Mouse (Mus musculus): ENCODE data around the gene Poc1a. TPM values are rescaled to one million over a fixed set of nuclear protein-coding genes. Genes with fewer than 3 reads are reported as not detected.

Gene Poc1a
- total RNA-seq, 2 experiments from 2014 or later, result 1.8 to 2.5 TPM

- DNase-seq, result no peak
- intact Hi-C loops (cut with DNase I; ENCODE audit: low total_unique reads), result loop anchor here (10.0 kb wide), 1 partner anchor 51 kb away; no protein-coding TSS in a partner anchor
Measured at GRCm38 (mm10) chr9:106293569-106294156, 12.8 kb downstream of the Poc1a start.

- DNase-seq, result no peak
- intact Hi-C loops (cut with DNase I; ENCODE audit: low total_unique reads), result loop anchor here (10.0 kb wide), 1 partner anchor 48 kb away; no protein-coding TSS in a partner anchor
Measured at GRCm38 (mm10) chr9:106296637-106297174, 15.8 kb downstream of the Poc1a start.

GRCm38 (mm10) chr9:106300176-106300803 is 19.4 kb downstream of the Poc1a start:
- no peak for DNase-seq

GRCm38 (mm10) chr9:106300949-106301348 is 20.1 kb downstream of the Poc1a start:
- intact Hi-C loops (cut with DNase I; ENCODE audit: low total_unique reads), result no loop called here
- no peak for DNase-seq

More at GRCm38 (mm10) chr9:106300176-106300803, 19.4 kb downstream of the Poc1a start:
- intact Hi-C loops (cut with DNase I; ENCODE audit: low total_unique reads), result no loop called here

- intact Hi-C loops (cut with DNase I; ENCODE audit: low total_unique reads), result no loop called here
- DNase-seq, result no peak
Measured at GRCm38 (mm10) chr9:106301446-106302080, 20.7 kb downstream of the Poc1a start.

- DNase-seq, result no peak
- intact Hi-C loops (cut with DNase I; ENCODE audit: low total_unique reads), result no loop called here
Measured at GRCm38 (mm10) chr9:106302446-106303150, 21.7 kb downstream of the Poc1a start.

GRCm38 (mm10) chr9:106303460-106303960 is 22.6 kb downstream of the Poc1a start:
- intact Hi-C loops (cut with DNase I; ENCODE audit: low total_unique reads), result no loop called here
- DNase-seq, result no peak

GRCm38 (mm10) chr9:106305228-106305627 is 24.4 kb downstream of the Poc1a start:
- DNase-seq, result no peak
- intact Hi-C loops (cut with DNase I; ENCODE audit: low total_unique reads), result loop anchor here (5.0 kb wide), 1 partner anchor 117 kb away; no protein-coding TSS in a partner anchor

- peak; percentile 79 for DNase-seq
- intact Hi-C loops (cut with DNase I; ENCODE audit: low total_unique reads), result loop anchor here (5.0 kb wide), 1 partner anchor 115 kb away; no protein-coding TSS in a partner anchor
Measured at GRCm38 (mm10) chr9:106306662-106307351, 25.9 kb downstream of the Poc1a start.

GRCm38 (mm10) chr9:106308151-106308550 is 27.3 kb downstream of the Poc1a start:
- intact Hi-C loops (cut with DNase I; ENCODE audit: low total_unique reads), result loop anchor here (5.0 kb wide), 1 partner anchor 114 kb away; no protein-coding TSS in a partner anchor

GRCm38 (mm10) chr9:106308555-106308954 is 27.7 kb downstream of the Poc1a start:
- no peak for DNase-seq
- intact Hi-C loops (cut with DNase I; ENCODE audit: low total_unique reads), result loop anchor here (5.0 kb wide), 1 partner anchor 114 kb away; no protein-coding TSS in a partner anchor

More at GRCm38 (mm10) chr9:106308151-106308550, 27.3 kb downstream of the Poc1a start:
- DNase-seq, result no peak

DNA sequence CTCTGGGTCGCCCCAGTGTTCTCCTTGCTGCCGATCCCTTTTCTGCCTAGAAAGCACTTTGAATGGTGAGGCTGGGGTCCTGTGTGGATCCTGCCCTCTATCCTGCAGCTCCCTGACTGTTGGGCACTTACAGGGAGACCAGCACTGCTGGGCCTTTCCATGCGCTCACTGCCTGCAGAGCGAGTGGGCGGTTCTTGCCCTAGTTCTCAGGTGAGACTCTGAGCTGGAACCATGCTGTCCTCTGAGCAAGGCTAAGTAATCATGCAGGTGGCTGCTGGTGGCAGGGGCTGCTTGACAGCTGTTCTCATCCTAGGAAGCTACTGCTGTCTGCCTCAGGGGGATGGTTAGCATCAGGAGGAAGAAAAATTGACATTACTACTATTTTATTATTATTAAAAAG is 28.1 kb downstream of the Poc1a start:
- no peak for DNase-seq
- intact Hi-C loops (cut with DNase I; ENCODE audit: low total_unique reads), result loop anchor here (5.0 kb wide), 1 partner anchor 113 kb away; no protein-coding TSS in a partner anchor

DNA sequence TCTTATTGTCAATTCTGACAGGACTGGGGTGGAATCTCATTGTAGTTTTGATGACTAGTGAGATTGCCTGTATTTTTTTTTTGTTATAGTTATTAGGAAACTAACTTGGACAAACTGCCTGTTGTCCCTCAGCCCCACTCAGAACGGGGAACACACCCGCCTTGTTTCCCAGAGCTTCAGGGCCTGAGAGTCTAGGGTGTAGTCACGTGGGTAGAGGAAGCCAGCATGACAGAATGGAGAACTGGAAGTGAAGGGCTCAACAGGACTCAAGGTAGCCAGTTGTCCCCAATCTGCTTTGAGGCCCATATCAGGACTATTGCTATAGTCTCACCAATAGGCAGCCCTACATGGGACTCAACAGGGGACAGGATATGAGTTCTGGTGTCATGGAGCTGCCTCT is 29.0 kb downstream of the Poc1a start:
- DNase-seq, result no peak
- intact Hi-C loops (cut with DNase I; ENCODE audit: low total_unique reads), result loop anchor here (5.0 kb wide), 2 partner anchors 37 to 112 kb away; no protein-coding TSS in a partner anchor

- intact Hi-C loops (cut with DNase I; ENCODE audit: low total_unique reads), result loop anchor here (5.0 kb wide), 1 partner anchor 36 kb away; no protein-coding TSS in a partner anchor
- no peak for DNase-seq
Measured at GRCm38 (mm10) chr9:106311625-106312191, 30.8 kb downstream of the Poc1a start.

GRCm38 (mm10) chr9:106312950-106313360 is 32.1 kb downstream of the Poc1a start:
- DNase-seq, result no peak
- intact Hi-C loops (cut with DNase I; ENCODE audit: low total_unique reads), result loop anchor here (5.0 kb wide), 1 partner anchor 34 kb away; no protein-coding TSS in a partner anchor

DNA sequence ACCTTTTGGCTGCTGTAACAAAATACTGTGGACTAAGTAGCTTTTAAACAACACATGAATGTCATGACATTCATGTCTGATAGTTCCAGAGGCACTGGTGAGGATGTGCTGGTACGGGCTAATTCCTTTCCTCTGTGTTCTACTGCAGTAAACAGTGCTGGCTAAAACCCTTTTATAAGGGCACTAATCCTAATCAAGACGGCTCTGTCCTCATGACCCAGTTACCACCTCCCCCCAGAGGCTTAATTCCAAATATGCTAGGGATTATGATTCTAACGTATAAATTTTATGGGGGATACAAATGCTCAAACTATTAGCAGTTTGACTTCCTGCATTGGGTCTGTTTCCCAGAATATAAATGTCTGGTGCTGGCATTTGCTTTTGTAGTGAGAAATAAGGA is 33.3 kb downstream of the Poc1a start:
- no peak for DNase-seq

DNA sequence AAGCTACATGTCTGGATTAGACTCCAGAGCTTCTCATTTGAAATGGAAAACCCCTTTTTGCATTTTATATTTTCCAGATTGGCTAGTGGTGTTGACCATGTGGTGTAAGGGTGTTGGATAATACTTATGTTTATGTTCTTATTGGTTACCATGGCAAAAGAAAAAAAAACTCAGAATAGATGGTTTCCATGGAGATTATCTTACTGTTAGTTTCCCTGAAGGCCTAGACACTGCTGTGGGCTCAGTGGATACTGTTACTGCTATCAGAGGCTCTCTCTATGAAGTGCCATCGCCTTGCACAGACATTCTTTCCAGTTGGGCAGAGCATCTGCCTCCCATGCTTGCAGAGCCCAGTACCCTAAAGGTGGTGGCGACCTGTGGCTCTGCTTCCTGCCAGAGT is 37.2 kb downstream of the Poc1a start:
- intact Hi-C loops (cut with DNase I; ENCODE audit: low total_unique reads), result no loop called here

More for the DNA sequence above, 33.3 kb downstream of the Poc1a start:
- intact Hi-C loops (cut with DNase I; ENCODE audit: low total_unique reads), result loop anchor here (5.0 kb wide), 1 partner anchor 33 kb away; no protein-coding TSS in a partner anchor

GRCm38 (mm10) chr9:106319095-106319494 is 38.2 kb downstream of the Poc1a start:
- no peak for DNase-seq
- intact Hi-C loops (cut with DNase I; ENCODE audit: low total_unique reads), result no loop called here

More for the DNA sequence above, 37.2 kb downstream of the Poc1a start:
- no peak for DNase-seq

All from gastrocnemius, postnatal 14 days (tissue).